Mouse (Mus musculus) brain, embryonic 14.5 days (tissue): ENCODE measurements around the gene Jazf1.

Experiments used
- CTCF ChIP-seq: fragments of 200-500 bp; IDR thresholded peaks from 2 replicates; pipeline ENCODE4 v1.5.1; 2012; ENCODE audit warnings: inconsistent platforms, mild to moderate bottlenecking, moderate library complexity, borderline replicate concordance; ENCODE audit not compliant: insufficient read depth, insufficient read length; ENCODE audit errors: extremely low read depth
- POLR2A ChIP-seq: fragments of 200-500 bp; IDR thresholded peaks from 2 replicates; pipeline ENCODE4 v1.6.1; 2012; ENCODE audit warnings: mild to moderate bottlenecking, inconsistent platforms, borderline replicate concordance; ENCODE audit not compliant: poor library complexity, insufficient read depth, insufficient read length, severe bottlenecking; ENCODE audit errors: extremely low read depth

GRCm38 (mm10) chr6:52734630-52735029 lies 333.8 kb downstream of the Jazf1 start:
- no peak for TF ChIP-seq CTCF
- TF ChIP-seq POLR2A, result no peak
